Mouse (Mus musculus): Measurements from ENCODE around the gene Pspn. TPM values are rescaled to one million over a fixed set of nuclear protein-coding genes. Genes with fewer than 3 reads are reported as not detected.

Gene Pspn
- polyA plus RNA-seq (2015; fragmentation: Illumina TruSeq; extraction: RNeasy Lipid Tissue Mini Kit (QIAGEN cat#74804); ENCODE audit: low read depth, low replicate concordance), result not detected

GRCm38 (mm10) chr17:56999968-57000609 is at the start of gene Pspn:
TSS of gene Pspn (minus strand) at chr17:57000018.

DNA sequence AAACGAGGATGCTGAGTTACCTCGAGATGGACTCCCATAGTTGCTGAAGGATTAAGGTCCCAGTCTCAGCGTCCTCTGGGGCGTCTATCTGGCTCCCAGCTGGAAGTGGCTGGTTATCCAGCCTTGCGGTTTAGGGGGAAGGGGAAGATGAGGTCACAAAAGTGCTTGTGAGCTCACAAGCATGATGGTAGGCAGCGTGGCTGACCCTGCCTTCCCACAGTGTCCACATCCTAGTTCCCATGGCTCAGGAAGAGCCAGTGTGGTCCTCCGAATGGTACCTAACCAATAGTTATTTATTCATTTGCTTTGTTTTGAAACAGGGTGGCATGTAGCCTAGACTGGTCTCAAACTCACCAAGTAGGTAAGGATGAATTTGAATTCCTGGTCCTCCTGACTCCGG is 41.7 kb upstream of the Pspn start, which contains the start of gene Slc25a41:
Gene Slc25a41, minus strand, starts transcription at position 101 of the 400 bp plus-strand sequence.

GRCm38 (mm10) chr17:57030931-57031660 is 31.3 kb upstream of the Pspn start, which contains the start of gene Khsrp:
TSS of gene Khsrp (minus strand) at chr17:57031522.

DNA sequence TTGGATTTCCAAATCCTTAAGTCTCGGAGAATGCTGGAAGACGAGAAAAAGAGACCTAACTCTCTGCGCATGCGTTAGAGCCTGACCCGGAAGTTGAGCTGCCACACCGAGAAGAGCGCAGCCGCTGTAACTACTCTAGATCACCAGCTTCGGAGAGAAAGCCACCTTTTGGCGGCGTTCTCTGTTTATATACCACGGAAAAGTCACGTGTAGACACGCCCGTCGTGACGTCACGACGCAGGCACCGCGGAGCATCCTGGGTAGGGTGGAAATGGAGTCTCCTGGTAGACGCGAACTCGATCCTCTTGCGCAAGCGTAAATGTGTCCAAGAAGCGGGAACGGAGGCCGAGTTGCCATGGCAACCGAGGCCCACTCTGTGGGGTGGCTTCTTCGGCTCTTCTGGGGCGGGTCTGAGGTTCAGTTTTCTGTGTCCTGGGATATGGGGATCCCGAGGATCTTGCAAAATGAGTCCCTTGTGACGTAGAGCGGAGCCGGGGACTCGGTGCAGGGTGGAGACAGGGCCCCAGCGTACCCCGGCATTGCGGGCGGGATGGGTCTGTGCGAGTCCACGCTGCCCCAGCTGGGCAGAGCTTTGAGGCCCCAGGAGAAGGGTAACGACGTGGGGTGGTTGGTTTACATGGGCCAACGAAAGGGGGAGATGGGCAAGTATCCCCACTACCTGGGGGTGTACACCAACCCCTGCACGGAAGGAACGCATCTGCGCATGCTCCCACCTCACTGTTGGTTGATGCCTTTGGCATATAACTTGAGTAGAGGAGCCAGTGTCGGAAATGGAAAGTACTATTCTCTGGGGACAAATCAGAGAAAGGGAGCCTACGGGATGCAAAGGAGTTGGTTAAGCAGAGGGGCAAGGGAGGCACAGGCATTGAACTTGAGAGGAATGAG is 11.7 kb upstream of the Pspn start, which contains the start of the genes Gtf2f1 and Gm17949:
Gene Gtf2f1, minus strand, starts transcription at position 53 of the 906 bp plus-strand sequence.
Gene Gm17949, plus strand, starts transcription at position 234 of the 906 bp plus-strand sequence.

DNA sequence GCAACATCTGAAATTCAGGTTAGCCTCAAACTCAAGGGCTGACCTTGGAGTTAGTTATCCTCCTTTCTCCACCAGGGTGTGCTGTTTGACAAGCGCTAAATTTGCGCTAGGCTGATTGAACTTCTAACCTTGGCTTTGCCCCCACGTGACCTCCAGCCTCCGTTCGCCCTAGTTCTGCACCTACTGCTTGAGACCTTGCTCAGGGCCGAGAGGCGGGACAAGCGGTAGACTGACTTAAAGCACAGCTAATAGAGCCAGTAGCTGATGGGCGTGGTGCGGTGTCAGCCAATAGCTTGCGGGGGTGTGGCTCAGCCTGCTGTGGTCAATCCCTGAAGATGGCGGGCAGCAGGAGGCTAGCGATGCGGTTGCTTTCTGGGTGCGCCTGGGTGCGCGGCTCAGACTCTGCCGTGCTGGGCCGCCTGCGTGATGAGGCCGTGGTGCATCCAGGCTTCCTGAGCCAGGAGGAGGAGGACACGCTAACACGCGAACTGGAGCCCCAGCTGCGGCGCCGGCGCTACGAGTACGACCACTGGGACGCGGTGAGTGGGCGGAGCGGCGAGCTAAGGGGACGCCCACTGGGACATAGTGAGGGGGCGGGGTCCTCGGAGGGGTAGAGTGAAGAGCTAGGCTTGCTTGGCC is 2.7 kb downstream of the Pspn start, which contains the start of gene Alkbh7:
Gene Alkbh7, plus strand, starts transcription at position 311 of the 639 bp plus-strand sequence.

DNA sequence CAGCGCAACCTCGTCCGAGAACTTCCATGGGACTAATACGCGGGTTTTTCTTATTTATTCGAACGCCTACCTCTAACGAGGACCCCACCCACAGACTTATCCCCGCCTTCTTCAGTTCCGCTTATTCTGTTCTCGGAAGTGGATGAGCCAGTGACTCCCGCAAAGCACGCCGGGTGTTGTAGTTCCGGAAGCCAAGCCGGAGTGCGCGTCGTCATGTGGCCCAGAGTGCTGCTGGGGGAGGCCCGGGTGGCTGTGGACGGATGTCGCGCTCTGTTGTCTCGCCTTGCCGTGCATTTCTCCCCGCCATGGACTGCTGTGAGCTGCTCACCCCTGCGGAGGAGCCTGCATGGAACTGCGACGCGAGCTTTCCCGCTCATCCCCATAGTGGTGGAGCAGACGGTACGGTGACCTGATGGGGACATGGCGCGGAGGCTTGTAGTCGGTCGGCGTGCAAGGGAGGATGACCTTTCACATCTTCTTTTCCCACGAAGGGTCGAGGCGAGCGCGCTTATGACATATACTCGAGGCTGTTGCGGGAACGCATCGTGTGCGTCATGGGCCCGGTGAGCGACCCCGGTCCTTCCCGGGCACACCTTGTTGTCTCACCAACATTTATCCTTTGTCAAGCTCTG is 9.6 kb downstream of the Pspn start, which contains the start of gene Clpp:
Gene Clpp, plus strand, starts transcription at position 191 of the 632 bp plus-strand sequence.

DNA sequence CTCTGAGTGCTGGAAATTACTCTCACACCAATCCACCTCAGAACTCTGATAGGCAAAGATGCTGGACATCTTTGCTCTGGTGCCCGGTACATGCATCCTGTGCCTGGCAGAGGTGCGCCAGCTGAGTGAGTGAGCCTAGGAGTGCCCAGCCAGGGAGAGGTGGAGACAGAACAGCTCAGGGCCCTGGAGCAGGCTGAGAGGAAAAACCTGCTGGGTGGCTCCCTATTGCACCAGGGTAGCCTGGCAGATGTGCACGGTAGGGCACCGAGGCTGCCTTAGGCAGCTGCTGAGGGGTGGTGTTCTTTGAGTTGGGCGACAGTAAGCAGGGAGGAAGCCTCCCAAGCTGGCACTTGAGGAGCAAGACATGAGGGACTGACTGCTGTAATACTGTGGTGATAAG is 17.8 kb downstream of the Pspn start, which contains the start of gene Acer1:
Gene Acer1, minus strand, starts transcription at position 114 of the 400 bp plus-strand sequence.

Other genes starting within 250 kb of the Pspn start
- 2.6 TPM for gene Nrtn, start 242.5 kb downstream of the Pspn start, polyA plus RNA-seq (2015; fragmentation: Illumina TruSeq; extraction: RNeasy Lipid Tissue Mini Kit (QIAGEN cat#74804); ENCODE audit: low read depth, low replicate concordance)
- gene Dus3l, start 235.3 kb downstream of the Pspn start, polyA plus RNA-seq (2015; fragmentation: Illumina TruSeq; extraction: RNeasy Lipid Tissue Mini Kit (QIAGEN cat#74804); ENCODE audit: low read depth, low replicate concordance), result 73.7 TPM
- gene Prr22, start 229.8 kb downstream of the Pspn start, polyA plus RNA-seq (2015; fragmentation: Illumina TruSeq; extraction: RNeasy Lipid Tissue Mini Kit (QIAGEN cat#74804); ENCODE audit: low read depth, low replicate concordance), result 1.7 TPM
- gene Rfx2, start 169.0 kb downstream of the Pspn start, polyA plus RNA-seq (2015; fragmentation: Illumina TruSeq; extraction: RNeasy Lipid Tissue Mini Kit (QIAGEN cat#74804); ENCODE audit: low read depth, low replicate concordance), result 2.1 TPM
- not detected for gene Acsbg2, start 125.6 kb downstream of the Pspn start, polyA plus RNA-seq (2015; fragmentation: Illumina TruSeq; extraction: RNeasy Lipid Tissue Mini Kit (QIAGEN cat#74804); ENCODE audit: low read depth, low replicate concordance)
- 0.33 TPM for gene 1700061G19Rik, start 124.5 kb downstream of the Pspn start, polyA plus RNA-seq (2015; fragmentation: Illumina TruSeq; extraction: RNeasy Lipid Tissue Mini Kit (QIAGEN cat#74804); ENCODE audit: low read depth, low replicate concordance)
- 54.9 TPM for gene Mllt1, start 64.6 kb downstream of the Pspn start, polyA plus RNA-seq (2015; fragmentation: Illumina TruSeq; extraction: RNeasy Lipid Tissue Mini Kit (QIAGEN cat#74804); ENCODE audit: low read depth, low replicate concordance)
- gene Acer1, start 17.9 kb downstream of the Pspn start, polyA plus RNA-seq (2015; fragmentation: Illumina TruSeq; extraction: RNeasy Lipid Tissue Mini Kit (QIAGEN cat#74804); ENCODE audit: low read depth, low replicate concordance), result not detected
- gene Clpp, start 9.7 kb downstream of the Pspn start, polyA plus RNA-seq (2015; fragmentation: Illumina TruSeq; extraction: RNeasy Lipid Tissue Mini Kit (QIAGEN cat#74804); ENCODE audit: low read depth, low replicate concordance), result 109 TPM
- gene Alkbh7, start 2.7 kb downstream of the Pspn start, polyA plus RNA-seq (2015; fragmentation: Illumina TruSeq; extraction: RNeasy Lipid Tissue Mini Kit (QIAGEN cat#74804); ENCODE audit: low read depth, low replicate concordance), result 39.4 TPM
- gene Gtf2f1, start 11.3 kb upstream of the Pspn start, polyA plus RNA-seq (2015; fragmentation: Illumina TruSeq; extraction: RNeasy Lipid Tissue Mini Kit (QIAGEN cat#74804); ENCODE audit: low read depth, low replicate concordance), result 70.7 TPM
- gene Gm17949, start 11.5 kb upstream of the Pspn start, polyA plus RNA-seq (2015; fragmentation: Illumina TruSeq; extraction: RNeasy Lipid Tissue Mini Kit (QIAGEN cat#74804); ENCODE audit: low read depth, low replicate concordance), result not detected
- gene Khsrp, start 31.5 kb upstream of the Pspn start, polyA plus RNA-seq (2015; fragmentation: Illumina TruSeq; extraction: RNeasy Lipid Tissue Mini Kit (QIAGEN cat#74804); ENCODE audit: low read depth, low replicate concordance), result 44.1 TPM
- not detected for gene Slc25a41, start 41.6 kb upstream of the Pspn start, polyA plus RNA-seq (2015; fragmentation: Illumina TruSeq; extraction: RNeasy Lipid Tissue Mini Kit (QIAGEN cat#74804); ENCODE audit: low read depth, low replicate concordance)
- gene Crb3, start 59.1 kb upstream of the Pspn start, polyA plus RNA-seq (2015; fragmentation: Illumina TruSeq; extraction: RNeasy Lipid Tissue Mini Kit (QIAGEN cat#74804); ENCODE audit: low read depth, low replicate concordance), result 1.5 TPM
- gene Slc25a23, start 59.8 kb upstream of the Pspn start, polyA plus RNA-seq (2015; fragmentation: Illumina TruSeq; extraction: RNeasy Lipid Tissue Mini Kit (QIAGEN cat#74804); ENCODE audit: low read depth, low replicate concordance), result 246 TPM
- 1.8 TPM for gene Dennd1c, start 78.5 kb upstream of the Pspn start, polyA plus RNA-seq (2015; fragmentation: Illumina TruSeq; extraction: RNeasy Lipid Tissue Mini Kit (QIAGEN cat#74804); ENCODE audit: low read depth, low replicate concordance)
- 670 TPM for gene Tubb4a, start 87.8 kb upstream of the Pspn start, polyA plus RNA-seq (2015; fragmentation: Illumina TruSeq; extraction: RNeasy Lipid Tissue Mini Kit (QIAGEN cat#74804); ENCODE audit: low read depth, low replicate concordance)
- gene Tnfsf9, start 105.3 kb upstream of the Pspn start, polyA plus RNA-seq (2015; fragmentation: Illumina TruSeq; extraction: RNeasy Lipid Tissue Mini Kit (QIAGEN cat#74804); ENCODE audit: low read depth, low replicate concordance), result 0.73 TPM
- not detected for gene Cd70, start 149.8 kb upstream of the Pspn start, polyA plus RNA-seq (2015; fragmentation: Illumina TruSeq; extraction: RNeasy Lipid Tissue Mini Kit (QIAGEN cat#74804); ENCODE audit: low read depth, low replicate concordance)
- gene Tnfsf14, start 194.2 kb upstream of the Pspn start, polyA plus RNA-seq (2015; fragmentation: Illumina TruSeq; extraction: RNeasy Lipid Tissue Mini Kit (QIAGEN cat#74804); ENCODE audit: low read depth, low replicate concordance), result not detected
- 1.1 TPM for gene C3, start 228.1 kb upstream of the Pspn start, polyA plus RNA-seq (2015; fragmentation: Illumina TruSeq; extraction: RNeasy Lipid Tissue Mini Kit (QIAGEN cat#74804); ENCODE audit: low read depth, low replicate concordance)
- gene Gpr108, start 248.4 kb upstream of the Pspn start, polyA plus RNA-seq (2015; fragmentation: Illumina TruSeq; extraction: RNeasy Lipid Tissue Mini Kit (QIAGEN cat#74804); ENCODE audit: low read depth, low replicate concordance), result 26.0 TPM
- gene Trip10, start 249.4 kb upstream of the Pspn start, polyA plus RNA-seq (2015; fragmentation: Illumina TruSeq; extraction: RNeasy Lipid Tissue Mini Kit (QIAGEN cat#74804); ENCODE audit: low read depth, low replicate concordance), result 10.5 TPM